Mouse (Mus musculus) gastrocnemius, postnatal 4 days (tissue): ENCODE data around the gene Cntn5. TPM values are rescaled to one million over a fixed set of nuclear protein-coding genes. Genes with fewer than 3 reads are reported as not detected.

Experiments used
- DNase-seq, 2 experiments: peaks; one replicate each; pipeline ENCODE4 v3.0.0; 2021 to 2022; ENCODE audit warnings: low spot score in 2 of 2, mixed read lengths in 2 of 2
- total RNA-seq, 2 experiments: library from RNA; stranded (reverse); gene quantifications; 2 replicates each; pipeline ENCODE4 v1.2.3; 2021

Gene Cntn5
- total RNA-seq, 2 experiments from 2014 or later, result not detected

GRCm38 (mm10) chr9:10448987-10449563 is 455.5 kb downstream of the Cntn5 start:
- DNase-seq, result no peak

GRCm38 (mm10) chr9:10447220-10447837 is 457.2 kb downstream of the Cntn5 start:
- no peak for DNase-seq

- no peak for DNase-seq
Observed at GRCm38 (mm10) chr9:10412075-10412474, 492.5 kb downstream of the Cntn5 start.

GRCm38 (mm10) chr9:10400099-10400498 is 504.5 kb downstream of the Cntn5 start:
- no peak for DNase-seq

- no peak for DNase-seq
Observed at GRCm38 (mm10) chr9:10389863-10390262, 514.7 kb downstream of the Cntn5 start.

- no peak for DNase-seq
Observed at GRCm38 (mm10) chr9:10384455-10384854, 520.1 kb downstream of the Cntn5 start.

- no peak for DNase-seq
Observed at GRCm38 (mm10) chr9:10383140-10383539, 521.4 kb downstream of the Cntn5 start.

GRCm38 (mm10) chr9:10381701-10382100 is 522.9 kb downstream of the Cntn5 start:
- no peak for DNase-seq

GRCm38 (mm10) chr9:10376261-10376660 is 528.3 kb downstream of the Cntn5 start:
- DNase-seq, result no peak

- DNase-seq, result no peak
Observed at GRCm38 (mm10) chr9:10368971-10369370, 535.6 kb downstream of the Cntn5 start.

GRCm38 (mm10) chr9:10368410-10368809 is 536.2 kb downstream of the Cntn5 start:
- no peak for DNase-seq

GRCm38 (mm10) chr9:10366246-10366955 is 538.2 kb downstream of the Cntn5 start:
- DNase-seq, result no peak

- DNase-seq, result no peak
Observed at GRCm38 (mm10) chr9:10350909-10351655, 553.5 kb downstream of the Cntn5 start.

GRCm38 (mm10) chr9:10348741-10349140 is 555.8 kb downstream of the Cntn5 start:
- no peak for DNase-seq

GRCm38 (mm10) chr9:10348222-10348621 is 556.4 kb downstream of the Cntn5 start:
- no peak for DNase-seq

- DNase-seq, result no peak
Observed at GRCm38 (mm10) chr9:10340751-10341150, 563.8 kb downstream of the Cntn5 start.

- no peak for DNase-seq
Observed at GRCm38 (mm10) chr9:10339716-10340115, 564.9 kb downstream of the Cntn5 start.

- DNase-seq, result peak in 1 of 2 experiments; percentile 18
Observed at GRCm38 (mm10) chr9:10324697-10325368, 579.7 kb downstream of the Cntn5 start.

- no peak for DNase-seq
Observed at GRCm38 (mm10) chr9:10269342-10269741, 635.2 kb downstream of the Cntn5 start.

GRCm38 (mm10) chr9:10268836-10269235 is 635.7 kb downstream of the Cntn5 start:
- no peak for DNase-seq

GRCm38 (mm10) chr9:10265616-10266015 is 639.0 kb downstream of the Cntn5 start:
- no peak for DNase-seq
